Mouse (Mus musculus) midbrain, embryonic 10.5 days (tissue): ENCODE measurements around the gene Pold3. TPM values are rescaled to one million over a fixed set of nuclear protein-coding genes. Genes with fewer than 3 reads are reported as not detected.

ENCODE experiments used
- DNase-seq: peaks from one replicate; pipeline ENCODE4 v3.0.0-alpha.2; 2017; ENCODE audit warnings: low spot score
- H3K27ac ChIP-seq: fragments of 300-500 bp; sonication (generic); replicated peaks from 2 replicates; pipeline ENCODE4 v1.5.1; 2016; ENCODE audit warnings: mild to moderate bottlenecking
- H3K27me3 ChIP-seq: fragments of 300-500 bp; sonication (generic); 2 replicates; pipeline ENCODE4 v1.6.1; 2016; ENCODE audit warnings: low read depth, mild to moderate bottlenecking; ENCODE audit not compliant: poor library complexity, severe bottlenecking
- H3K36me3 ChIP-seq: fragments of 300-500 bp; sonication (generic); 2 replicates; pipeline ENCODE4 v1.6.1; 2016; ENCODE audit warnings: mild to moderate bottlenecking, moderate library complexity
- H3K4me1 ChIP-seq: fragments of 300-500 bp; sonication (generic); 2 replicates; pipeline ENCODE4 v1.6.1; 2016
- H3K4me3 ChIP-seq: fragments of 300-500 bp; sonication (generic); 2 replicates; pipeline ENCODE4 v1.5.1; 2016; ENCODE audit warnings: mild to moderate bottlenecking, moderate library complexity
- H3K9me3 ChIP-seq: fragments of 300-500 bp; sonication (generic); replicated peaks from 2 replicates; pipeline ENCODE4 v1.6.1; 2016; ENCODE audit warnings: mild to moderate bottlenecking
- WGBS: fragments of 180-500 bp; shearing (Covaris S2); methylation state at CpG from one replicate; pipeline ENCODE4 v1.1.7; 2016; 5-methylcytosine and 5-hydroxymethylcytosine counted together
- polyA plus RNA-seq: library from polyadenylated mRNA; unstranded; fragments of >200 nt; fragmentation: Nextera tagmentation; extraction: Ambion mirVana; gene quantifications from 2 replicates; pipeline ENCODE4 v1.2.1, GENCODE M21; 2016

Pold3 gene
- polyA plus RNA-seq, 1 experiment from 2014 or later, result 114 TPM

DNA sequence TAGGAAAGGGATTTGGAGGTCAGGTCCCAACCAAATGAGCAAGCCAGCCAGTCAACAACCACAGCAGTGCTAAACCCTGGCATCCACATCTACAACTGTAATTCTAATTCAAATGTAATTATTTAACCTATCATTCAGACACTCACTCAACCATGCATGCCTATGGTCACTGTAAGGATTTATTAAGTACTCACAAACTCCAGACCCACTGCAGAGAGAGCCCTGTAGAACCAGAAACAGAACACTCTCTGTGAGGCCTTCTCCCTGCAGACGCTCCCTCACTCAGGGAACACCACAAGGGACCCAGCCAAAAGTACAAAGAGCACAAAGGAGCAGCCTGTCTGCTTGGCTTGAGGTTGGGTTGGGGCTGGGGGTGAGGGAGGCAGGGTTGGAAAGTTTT lies 11.0 kb upstream of the Pold3 start:
- DNase-seq, result no peak
- peaks cover 20% of the 10 kb centered on the region for H3K4me1 ChIP-seq
- no peak overlapping the region for H3K27ac ChIP-seq
- no peak overlapping the region for H3K4me3 ChIP-seq
- no peaks in the 10 kb centered on the region for H3K27me3 ChIP-seq
- WGBS, result 86% methylated on average over 1 of the region's 1 CpGs
- no peaks in the 10 kb centered on the region for H3K9me3 ChIP-seq
- no peaks in the 10 kb centered on the region for H3K36me3 ChIP-seq

DNA sequence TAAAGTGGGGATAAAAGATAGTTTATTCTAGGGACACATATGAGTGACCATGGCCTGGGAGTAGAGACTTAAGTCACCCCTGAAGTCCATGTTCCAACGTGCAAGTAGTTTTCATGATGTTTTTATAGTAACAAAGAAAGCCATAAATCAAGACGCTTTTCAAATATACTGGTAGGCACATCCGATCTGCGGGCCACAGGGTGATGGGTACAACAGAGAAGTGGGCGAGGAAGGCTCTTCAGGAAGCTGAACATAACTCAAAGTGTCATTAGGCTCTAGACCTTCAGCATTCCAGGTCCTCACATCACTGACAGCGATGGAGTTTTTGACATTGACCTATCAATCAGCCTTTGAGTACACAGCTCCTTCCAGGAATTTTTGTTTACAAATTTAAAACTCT lies 9.2 kb upstream of the Pold3 start:
- Histone ChIP-seq H3K27me3 (no peaks in the 10 kb centered on the region), H3K27ac (no peak overlapping the region), H3K4me3 (no peak overlapping the region), H3K4me1 (peaks cover 15% of the 10 kb centered on the region), H3K36me3 (no peaks in the 10 kb centered on the region), H3K9me3 (no peaks in the 10 kb centered on the region; the same call in 1 of the 2 replicates)
- DNase-seq, result no peak
- 81% methylated on average over 6 of the region's 6 CpGs for WGBS

DNA sequence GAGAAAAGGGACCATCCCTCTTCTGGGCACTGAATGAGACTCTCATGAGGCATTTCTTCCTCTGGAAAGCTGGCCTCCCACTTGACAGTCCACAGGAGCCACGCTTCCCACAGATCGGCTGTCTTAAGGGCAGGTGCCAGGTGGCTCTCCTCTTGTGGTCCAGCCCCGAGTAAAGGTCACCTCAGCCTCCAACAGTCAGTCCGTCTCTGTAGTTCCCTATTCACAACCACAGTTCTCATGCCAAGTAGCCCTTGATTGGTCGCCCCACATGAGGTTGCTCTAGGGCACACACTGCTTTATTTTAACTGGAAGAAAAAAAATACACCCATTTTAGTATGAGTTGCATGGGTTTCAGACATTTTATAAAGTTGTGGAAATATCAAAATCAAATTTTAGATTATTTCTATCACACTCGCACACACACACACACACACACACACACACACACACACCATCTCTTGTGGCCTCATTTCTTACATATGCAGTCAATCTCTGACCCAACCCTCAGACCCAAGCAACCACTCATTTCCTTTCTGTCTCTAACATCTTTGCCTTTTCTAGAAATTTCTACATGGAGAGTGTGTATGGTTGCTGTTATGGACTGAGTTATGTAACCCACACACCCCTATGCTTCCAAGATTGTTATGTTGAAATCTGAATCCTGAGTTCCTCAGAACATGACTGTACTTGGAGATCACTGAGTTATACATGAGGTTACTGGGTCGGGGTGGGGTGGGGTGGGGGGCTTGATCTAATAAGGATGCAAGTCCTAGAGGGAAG lies 7.1 kb upstream of the Pold3 start:
- H3K4me1 ChIP-seq, result peaks cover 18% of the 10 kb centered on the region
- 87% methylated on average over 7 of the region's 7 CpGs for WGBS
- H3K27ac ChIP-seq, result no peak overlapping the region
- no peaks in the 10 kb centered on the region for H3K36me3 ChIP-seq
- no peaks in the 10 kb centered on the region; the same call in 1 of the 2 replicates for H3K9me3 ChIP-seq
- no peak overlapping the region for H3K4me3 ChIP-seq
- DNase-seq, result no peak
- H3K27me3 ChIP-seq, result no peaks in the 10 kb centered on the region

DNA sequence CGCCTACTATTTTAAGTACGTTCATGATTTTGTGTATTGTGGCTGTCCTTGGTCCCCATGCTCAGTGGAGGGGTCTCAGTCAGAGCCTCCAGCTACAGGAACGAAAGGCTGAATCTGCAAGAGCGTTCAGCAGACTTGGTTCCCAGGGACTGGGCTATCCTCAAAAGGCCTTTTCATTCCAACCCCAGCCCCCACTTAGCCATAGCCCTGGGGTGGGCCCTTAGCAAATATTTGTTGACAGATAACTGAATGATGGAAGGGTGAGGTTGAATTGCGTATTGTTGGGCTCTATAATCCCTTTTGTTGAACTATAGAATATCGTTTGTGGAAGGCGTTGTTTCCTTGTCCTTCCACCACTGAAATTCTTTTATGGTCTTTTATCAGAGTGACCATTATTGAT lies 5.1 kb upstream of the Pold3 start:
- 88% methylated on average over 7 of the region's 7 CpGs for WGBS
- Histone ChIP-seq H3K4me1 (peaks cover 25% of the 10 kb centered on the region), H3K9me3 (no peaks in the 10 kb centered on the region; the same call in 1 of the 2 replicates), H3K27ac (no peak overlapping the region), H3K4me3 (no peak overlapping the region), H3K27me3 (no peaks in the 10 kb centered on the region), H3K36me3 (no peaks in the 10 kb centered on the region)
- peak; percentile 8 for DNase-seq

DNA sequence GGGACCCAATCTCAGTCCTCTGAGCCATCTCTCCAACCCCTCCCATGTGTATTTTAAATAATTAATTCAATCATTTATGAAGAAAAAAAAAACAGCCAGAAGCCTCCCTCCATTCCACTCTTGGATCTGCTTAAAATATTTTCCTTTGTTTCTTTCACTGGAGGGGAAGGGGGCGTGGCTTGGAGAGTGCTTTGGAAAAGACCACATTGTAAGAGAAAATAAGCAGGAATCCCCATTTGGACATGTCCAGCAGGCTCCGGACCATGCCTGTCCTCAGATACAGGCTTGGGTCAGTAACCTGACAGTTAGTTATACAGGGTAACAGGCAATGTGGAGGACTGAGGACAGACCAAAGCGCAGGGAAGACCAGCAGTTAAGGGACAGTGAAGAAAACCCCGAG lies 3.8 kb upstream of the Pold3 start:
- Histone ChIP-seq H3K27me3 (no peaks in the 10 kb centered on the region), H3K27ac (no peak overlapping the region), H3K36me3 (no peaks in the 10 kb centered on the region), H3K4me1 (peaks cover 32% of the 10 kb centered on the region), H3K4me3 (no peak overlapping the region), H3K9me3 (no peaks in the 10 kb centered on the region; the same call in 1 of the 2 replicates)
- DNase-seq, result no peak
- WGBS, result 76% methylated on average over 4 of the region's 4 CpGs

DNA sequence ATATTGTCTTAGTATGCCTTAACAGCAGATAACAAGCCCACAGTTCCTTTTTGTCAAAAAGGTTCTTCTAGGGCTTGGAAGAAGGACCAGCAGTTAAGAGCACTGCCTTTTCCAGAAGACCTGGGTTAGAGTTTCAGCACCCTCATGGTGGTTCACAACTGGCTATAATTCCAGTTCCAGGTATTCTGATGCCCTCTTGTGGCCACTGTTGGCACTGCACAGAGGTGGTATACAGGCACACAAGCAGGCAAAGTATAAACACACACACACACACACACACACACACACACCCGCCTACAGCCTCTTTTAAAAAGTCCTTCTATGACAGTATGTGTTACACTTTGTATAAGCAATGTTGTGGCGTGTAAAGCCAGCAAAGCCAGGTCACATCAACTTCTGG lies 2.8 kb upstream of the Pold3 start:
- WGBS, result 68% methylated on average over 2 of the region's 2 CpGs
- no peaks in the 10 kb centered on the region; the same call in 1 of the 2 replicates for H3K9me3 ChIP-seq

DNA sequence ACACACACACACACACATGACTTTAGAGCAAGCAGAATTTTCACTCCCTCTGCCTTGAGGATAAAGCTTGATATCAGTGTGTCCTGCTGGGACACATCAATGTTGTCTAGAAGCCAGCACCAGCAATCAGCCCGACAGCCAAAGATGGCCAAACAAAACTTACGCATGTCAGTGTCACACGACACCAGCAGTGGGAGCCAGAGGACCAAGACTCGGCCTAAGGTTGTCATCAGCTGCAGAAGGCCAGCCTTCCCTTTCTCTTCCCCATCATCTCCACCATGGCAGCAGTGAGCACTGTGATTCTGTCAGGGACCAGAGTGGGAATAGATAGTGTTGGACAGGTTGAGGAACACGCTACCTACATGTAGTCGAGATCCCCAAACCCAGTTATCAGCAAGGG lies 2.1 kb upstream of the Pold3 start:
- H3K27me3 ChIP-seq, result no peaks in the 10 kb centered on the region
- H3K4me3 ChIP-seq, result no peak overlapping the region
- peaks cover 15% of the 10 kb centered on the region for H3K36me3 ChIP-seq
- H3K4me1 ChIP-seq, result peaks cover 33% of the 10 kb centered on the region
- no peak overlapping the region for H3K27ac ChIP-seq
- DNase-seq, result no peak
- H3K9me3 ChIP-seq, result no peaks in the 10 kb centered on the region; the same call in 1 of the 2 replicates
- 64% methylated on average over 6 of the region's 6 CpGs for WGBS

More for the DNA sequence above, 2.8 kb upstream of the Pold3 start:
- DNase-seq, result peak; percentile 63
- no peaks in the 10 kb centered on the region for H3K27me3 ChIP-seq
- H3K4me3 ChIP-seq, result no peak overlapping the region
- peaks cover 32% of the 10 kb centered on the region for H3K4me1 ChIP-seq
- peaks cover 7% of the 10 kb centered on the region for H3K36me3 ChIP-seq
- H3K27ac ChIP-seq, result no peak overlapping the region

DNA sequence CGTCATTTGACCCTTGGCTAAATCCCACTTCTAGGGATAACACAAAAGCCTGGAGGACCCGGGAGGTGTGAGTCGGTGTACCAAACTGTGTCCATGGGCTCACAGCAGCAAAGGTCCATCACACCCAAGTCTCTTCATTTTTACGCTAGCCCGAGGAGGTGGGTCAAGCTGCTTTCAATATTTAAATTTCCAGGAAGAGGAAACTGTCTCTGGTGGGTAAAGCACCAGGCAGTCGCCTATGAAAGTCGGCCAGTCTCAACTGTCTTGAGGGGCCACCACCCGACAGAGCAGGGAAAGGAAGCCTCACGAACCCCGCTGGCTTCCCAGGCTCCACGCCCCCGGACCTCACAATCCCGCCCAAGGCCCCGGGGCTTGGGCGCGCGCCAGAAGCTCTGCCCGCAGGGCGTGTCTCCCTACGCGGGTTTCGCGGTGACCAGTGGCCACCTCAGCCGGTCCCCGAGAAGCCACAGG lies 539 bp downstream of the Pold3 start:
- 0% methylated on average over 25 of the region's 25 CpGs for WGBS
- H3K9me3 ChIP-seq, result no peaks in the 10 kb centered on the region
- no peaks in the 10 kb centered on the region for H3K27me3 ChIP-seq
- H3K36me3 ChIP-seq, result peaks cover 41% of the 10 kb centered on the region
- H3K4me3 ChIP-seq, result peak overlapping the region; percentile 94
- peak overlapping the region; percentile 97 for H3K27ac ChIP-seq
- H3K4me1 ChIP-seq, result peaks cover 33% of the 10 kb centered on the region
- no peak for DNase-seq

DNA sequence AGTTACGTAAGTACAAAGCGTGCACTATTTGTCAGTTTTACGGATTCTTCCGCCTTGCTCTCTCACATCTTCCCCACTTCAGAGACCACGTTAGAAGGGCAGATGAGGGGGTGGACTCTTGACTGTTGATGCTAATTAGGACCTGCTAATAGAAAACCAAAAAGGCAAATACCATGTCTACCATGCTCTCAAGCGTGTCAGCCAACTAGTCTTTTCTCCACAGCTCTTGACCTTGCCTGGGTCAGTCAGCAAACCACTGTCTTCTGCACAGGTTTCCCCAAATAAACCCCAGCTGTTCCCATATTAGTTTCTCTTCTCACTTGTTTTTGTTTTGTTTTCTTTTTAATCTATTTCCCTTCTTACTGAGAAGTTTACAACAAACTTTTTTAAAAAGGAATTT lies 7.1 kb downstream of the Pold3 start:
- H3K27ac ChIP-seq, result no peak overlapping the region
- H3K4me1 ChIP-seq, result peaks cover 4% of the 10 kb centered on the region; the same call in 1 of the 2 replicates
- WGBS, result 93% methylated on average over 6 of the region's 6 CpGs
- H3K9me3 ChIP-seq, result no peaks in the 10 kb centered on the region
- no peak for DNase-seq
- H3K4me3 ChIP-seq, result no peak overlapping the region
- peaks cover 98% of the 10 kb centered on the region for H3K36me3 ChIP-seq
- no peaks in the 10 kb centered on the region for H3K27me3 ChIP-seq

DNA sequence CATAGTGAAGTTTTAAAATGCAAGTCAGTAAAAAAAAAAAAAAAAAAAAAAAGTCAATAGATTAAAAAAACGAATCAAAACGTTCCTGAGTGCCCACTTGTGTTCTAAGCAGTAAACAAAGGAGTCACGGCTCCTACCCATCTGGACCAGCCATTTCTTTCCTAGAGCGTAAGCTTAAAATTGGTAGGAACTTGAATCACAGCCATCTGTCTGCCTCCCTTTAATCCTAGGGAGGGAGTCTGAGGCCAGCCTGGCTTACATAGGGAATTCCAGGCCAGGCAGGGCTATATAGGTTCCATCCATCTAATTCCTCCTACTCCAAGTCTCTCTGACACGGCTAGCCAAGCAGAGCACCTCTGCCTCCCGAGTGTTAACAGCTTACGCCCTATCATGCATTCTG lies 7.5 kb downstream of the Pold3 start:
- H3K27me3 ChIP-seq, result no peaks in the 10 kb centered on the region
- WGBS, result 87% methylated on average over 7 of the region's 7 CpGs
- no peak overlapping the region for H3K27ac ChIP-seq
- H3K36me3 ChIP-seq, result peaks cover 98% of the 10 kb centered on the region
- no peaks in the 10 kb centered on the region for H3K4me1 ChIP-seq
- H3K9me3 ChIP-seq, result no peaks in the 10 kb centered on the region
- no peak overlapping the region for H3K4me3 ChIP-seq
- no peak for DNase-seq

DNA sequence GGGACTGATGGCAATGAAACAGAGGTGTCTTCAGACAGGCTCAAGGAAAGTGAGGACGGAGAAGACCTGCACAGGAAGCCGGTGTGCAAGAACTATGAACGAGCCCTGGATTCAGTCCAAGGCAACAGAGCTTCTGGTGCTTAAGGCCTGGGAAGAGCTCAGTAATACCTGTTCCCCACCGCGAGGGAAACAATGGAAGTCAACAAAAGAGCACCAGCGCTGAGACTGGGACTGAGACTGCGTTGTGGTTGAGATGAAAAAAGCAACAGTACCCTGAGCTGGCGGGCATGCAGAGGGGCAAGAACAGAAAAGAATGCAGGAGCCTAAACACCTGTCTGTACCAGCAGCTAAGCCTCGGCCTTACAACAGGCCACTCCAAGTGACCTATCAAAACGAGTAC lies 9.9 kb downstream of the Pold3 start:
- Histone ChIP-seq H3K36me3 (peaks cover 92% of the 10 kb centered on the region), H3K27me3 (no peaks in the 10 kb centered on the region), H3K27ac (no peak overlapping the region), H3K4me3 (no peak overlapping the region), H3K4me1 (no peaks in the 10 kb centered on the region), H3K9me3 (no peaks in the 10 kb centered on the region)
- no peak for DNase-seq
- WGBS, result 88% methylated on average over 10 of the region's 10 CpGs

DNA sequence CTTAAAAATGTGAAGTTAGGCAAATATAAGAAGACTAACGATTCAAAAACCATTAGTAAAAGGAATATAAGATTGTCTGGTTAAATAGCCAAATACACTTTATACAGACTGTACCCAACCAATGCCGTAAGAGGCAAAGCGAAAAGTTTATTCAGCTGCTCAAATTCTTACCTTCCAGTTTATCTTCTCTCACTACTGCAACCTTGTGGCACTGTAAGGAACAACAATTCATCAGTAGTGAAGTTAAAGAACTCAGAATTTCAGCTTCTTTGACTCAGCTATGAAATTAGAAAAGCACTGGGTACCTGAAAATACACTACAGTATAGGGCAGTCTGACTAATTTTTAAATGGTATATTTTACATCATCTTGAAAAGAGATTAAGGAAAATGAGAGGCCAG lies 13.0 kb downstream of the Pold3 start:
- Histone ChIP-seq H3K27me3 (no peaks in the 10 kb centered on the region), H3K36me3 (peaks cover 93% of the 10 kb centered on the region), H3K4me1 (no peaks in the 10 kb centered on the region), H3K4me3 (no peak overlapping the region), H3K9me3 (no peaks in the 10 kb centered on the region), H3K27ac (no peak overlapping the region)
- 90% methylated on average over 3 of the region's 3 CpGs for WGBS
- no peak for DNase-seq

DNA sequence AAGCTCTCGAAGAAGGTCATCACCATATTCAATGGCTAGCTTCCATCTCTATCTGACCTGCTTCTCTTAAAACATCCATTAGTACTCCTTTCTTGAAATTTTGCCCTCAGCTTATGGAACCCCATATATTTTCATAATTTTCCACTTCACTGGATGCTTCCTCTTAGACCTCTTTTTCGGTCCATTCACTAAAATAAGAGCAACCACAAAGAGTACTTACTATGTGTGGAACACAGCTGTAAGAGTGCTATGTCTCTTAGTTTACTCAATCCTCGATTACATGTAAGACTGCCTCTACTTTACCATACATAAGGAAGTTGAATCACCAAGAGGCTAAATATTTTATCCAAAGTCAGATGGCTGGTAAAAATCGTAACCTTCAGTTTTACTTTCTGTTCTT lies 16.7 kb downstream of the Pold3 start:
- Histone ChIP-seq H3K4me1 (no peaks in the 10 kb centered on the region), H3K9me3 (no peaks in the 10 kb centered on the region), H3K27me3 (no peaks in the 10 kb centered on the region), H3K27ac (no peak overlapping the region), H3K36me3 (peaks cover 94% of the 10 kb centered on the region), H3K4me3 (no peak overlapping the region)
- no peak for DNase-seq
- 94% methylated on average over 4 of the region's 4 CpGs for WGBS
